Mouse (Mus musculus) MEL (cell line): ENCODE measurements around the gene Gck. TPM values are rescaled to one million over a fixed set of nuclear protein-coding genes. Genes with fewer than 3 reads are reported as not detected.

Source experiments
- DNase-seq: peaks from one replicate; pipeline ENCODE4 v3.0.0; 2011; ENCODE audit warnings: low read depth, low spot score
- H3K27ac ChIP-seq: 2 replicates; pipeline ENCODE4 v1.5.1; 2012; ENCODE audit warnings: low read depth, mild to moderate bottlenecking, control low read depth, low read length, moderate library complexity; ENCODE audit not compliant: control insufficient read depth
- H3K27me3 ChIP-seq, 2 experiments: fragments of 150-350 bp in 1 of 2; sonication (generic) in 1 of 2; 2 replicates each; pipeline ENCODE4 v1.6.1; 2012; ENCODE audit warnings: low read length in 2 of 2, mild to moderate bottlenecking in 2 of 2, improper control_type of control experiment in 1 of 2, moderate library complexity in 1 of 2; ENCODE audit not compliant: insufficient read depth in 2 of 2, control insufficient read depth in 1 of 2
- H3K36me3 ChIP-seq, 2 experiments: 2 replicates each; pipeline ENCODE4 v1.6.1; 2012 to 2014; ENCODE audit warnings: low read length in 2 of 2, improper control_type of control experiment in 1 of 2, inconsistent platforms in 1 of 2, mild to moderate bottlenecking in 1 of 2; ENCODE audit not compliant: insufficient read depth in 2 of 2, control insufficient read depth in 1 of 2
- H3K4me1 ChIP-seq, 2 experiments: fragments of 150-350 bp in 1 of 2; sonication (generic) in 1 of 2; 2 replicates each; pipeline ENCODE4 v1.6.1; 2012; ENCODE audit warnings: low read length in 2 of 2, improper control_type of control experiment in 1 of 2, mild to moderate bottlenecking in 1 of 2; ENCODE audit not compliant: insufficient read depth in 2 of 2, control insufficient read depth in 1 of 2
- H3K4me3 ChIP-seq, 2 experiments: fragments of 150-350 bp in 1 of 2; sonication (generic) in 1 of 2; 2 replicates each; pipeline ENCODE4 v1.5.1; 2012; ENCODE audit warnings: low read depth in 2 of 2, low read length in 2 of 2, mild to moderate bottlenecking in 2 of 2, moderate library complexity in 2 of 2, control low read depth in 1 of 2, improper control_type of control experiment in 1 of 2; ENCODE audit not compliant: control insufficient read depth in 1 of 2, insufficient read depth in 1 of 2
- H3K79me2 ChIP-seq: 2 replicates; pipeline ENCODE4 v1.6.1; 2012; ENCODE audit warnings: mild to moderate bottlenecking, low read length, moderate library complexity; ENCODE audit not compliant: control insufficient read depth, poor library complexity, insufficient read depth
- H3K9ac ChIP-seq: 2 replicates; pipeline ENCODE4 v1.6.1; 2012; ENCODE audit warnings: low read depth, mild to moderate bottlenecking, control low read depth, low read length, moderate library complexity; ENCODE audit not compliant: control insufficient read depth, poor library complexity, severe bottlenecking
- H3K9me3 ChIP-seq: fragments of 150-350 bp; sonication (generic); replicated peaks from 2 replicates; pipeline ENCODE4 v1.6.1; 2012; ENCODE audit warnings: mild to moderate bottlenecking, low read length, improper control_type of control experiment, moderate library complexity; ENCODE audit not compliant: insufficient read depth
- BHLHE40 ChIP-seq: IDR thresholded peaks from 2 replicates; pipeline ENCODE4 v1.6.1; 2012; ENCODE audit warnings: low read depth, mild to moderate bottlenecking, inconsistent platforms, low read length, improper control_type of control experiment, borderline replicate concordance
- CHD1 ChIP-seq: IDR thresholded peaks from 2 replicates; pipeline ENCODE4 v1.6.1; 2012; ENCODE audit warnings: low read depth, mild to moderate bottlenecking, inconsistent platforms, low read length, improper control_type of control experiment
- CTCF ChIP-seq, 3 experiments: IDR thresholded peaks in 2 of 3; conservative IDR thresholded peaks in 1 of 3; 2 replicates each; pipeline ENCODE4 v1.5.1; 2011 to 2012; ENCODE audit warnings: low read length in 3 of 3, low read depth in 2 of 3, mild to moderate bottlenecking in 2 of 3, improper control_type of control experiment in 1 of 3, inconsistent platforms in 1 of 3, mixed read lengths in 1 of 3, moderate library complexity in 1 of 3; ENCODE audit not compliant: control insufficient read depth in 1 of 3, insufficient read depth in 1 of 3, poor library complexity in 1 of 3, severe bottlenecking in 1 of 3
- GABPA ChIP-seq: IDR thresholded peaks from 2 replicates; pipeline ENCODE4 v1.6.1; 2012; ENCODE audit warnings: low read depth, mild to moderate bottlenecking, inconsistent platforms, low read length, improper control_type of control experiment, moderate library complexity
- GATA1 ChIP-seq: IDR thresholded peaks from 2 replicates; pipeline ENCODE4 v1.6.1; 2011; ENCODE audit warnings: low read depth, low read length, improper control_type of control experiment
- JUND ChIP-seq: IDR thresholded peaks from 2 replicates; pipeline ENCODE4 v1.6.1; 2011; ENCODE audit warnings: low read depth, mild to moderate bottlenecking, improper control_type of control experiment, low read length
- KAT2A ChIP-seq: conservative IDR thresholded peaks from 2 replicates; pipeline ENCODE4 v1.6.1; 2012; ENCODE audit warnings: low read depth, low read length, improper control_type of control experiment, inconsistent platforms
- MAFK ChIP-seq: IDR thresholded peaks from 2 replicates; pipeline ENCODE4 v1.6.1; 2011; ENCODE audit warnings: low read depth, mild to moderate bottlenecking, low read length, improper control_type of control experiment, borderline replicate concordance
- POLR2AphosphoS2 ChIP-seq: IDR thresholded peaks from 2 replicates; pipeline ENCODE4 v1.6.1; 2011; ENCODE audit warnings: low read length, improper control_type of control experiment
- POLR2AphosphoS5 ChIP-seq: IDR thresholded peaks from 2 replicates; pipeline ENCODE4 v1.6.1; 2012; ENCODE audit warnings: low read depth, borderline replicate concordance, mild to moderate bottlenecking, inconsistent platforms, low read length, moderate library complexity, mixed read lengths
- RAD21 ChIP-seq: IDR thresholded peaks from 2 replicates; pipeline ENCODE4 v1.6.1; 2011; ENCODE audit warnings: mild to moderate bottlenecking, low read depth, low read length, improper control_type of control experiment
- SMC3 ChIP-seq: IDR thresholded peaks from 2 replicates; pipeline ENCODE4 v1.6.1; 2011; ENCODE audit warnings: low read depth, low read length, improper control_type of control experiment
- USF1 ChIP-seq: IDR thresholded peaks from 2 replicates; pipeline ENCODE4 v1.6.1; 2014; ENCODE audit warnings: low read depth, mild to moderate bottlenecking, inconsistent platforms, low read length, improper control_type of control experiment, moderate library complexity
- USF2 ChIP-seq, 2 experiments: IDR thresholded peaks; 2 replicates each; pipeline ENCODE4 v1.6.1; 2011 to 2012; ENCODE audit warnings: improper control_type of control experiment in 2 of 2, low read length in 2 of 2, borderline replicate concordance in 1 of 2, inconsistent platforms in 1 of 2, low read depth in 1 of 2, mild to moderate bottlenecking in 1 of 2; ENCODE audit not compliant: insufficient read depth in 1 of 2
- ZC3H11A ChIP-seq: IDR thresholded peaks from 2 replicates; pipeline ENCODE4 v1.6.1; 2012; ENCODE audit warnings: low read depth, mild to moderate bottlenecking, inconsistent platforms, low read length, improper control_type of control experiment
- ZMIZ1 ChIP-seq: IDR thresholded peaks from 2 replicates; pipeline ENCODE4 v1.6.1; 2012; ENCODE audit warnings: low read depth, mild to moderate bottlenecking, inconsistent platforms, low read length, improper control_type of control experiment, moderate library complexity
- polyA plus RNA-seq, 2 experiments: library from polyadenylated mRNA; stranded (reverse) in 1 of 2; unstranded in 1 of 2; fragments of >175 nt in 1 of 2; fragments of >200 nt in 1 of 2; gene quantifications; 2 replicates each; pipeline versions ENCODE4 v1.2.1 to v1.2.4; 2012; ENCODE audit warnings: low replicate concordance in 2 of 2, low read depth in 1 of 2; ENCODE audit not compliant: insufficient read length in 2 of 2, insufficient read depth in 1 of 2, missing spikeins in 1 of 2
- total RNA-seq: library from RNA; depleted of rRNA; stranded (reverse); fragments of 300-350 nt; gene quantifications from 2 replicates; pipeline ENCODE4 v1.2.3, GENCODE M21; 2012

Gck gene
- total and polyA plus RNA-seq, 3 experiments: not detected

GRCm38 (mm10) chr11:5948546-5949250, 1.2 kb downstream of the Gck start:
- H3K79me2 ChIP-seq: no peaks in the 10 kb centered on the region
- H3K36me3 ChIP-seq: peaks cover 0 to 6% of the 10 kb centered on the region in 2 experiments; a peak in 2 of 4 replicates
- no peaks in the 10 kb centered on the region for H3K9me3 ChIP-seq
- no peak overlapping the region for H3K4me3 ChIP-seq
- no peak overlapping the region for H3K27ac ChIP-seq
- H3K4me1 ChIP-seq: peaks cover 7 to 18% of the 10 kb centered on the region in 2 experiments
- DNase-seq: no peak
- TF ChIP-seq KAT2A (no peak), GABPA (no peak), MAFK (no peak), USF2 (IDR thresholded peaks at IDR 0.05; ENCODE audit: borderline replicate concordance in 1 of 2, insufficient read depth in 1 of 2, low read depth in 1 of 2, low read length in 2 of 2) (no peak), CTCF (IDR thresholded peaks at IDR 0.05 in 2 of 3, conservative IDR thresholded peaks at IDR 0.05 in 1 of 3; ENCODE audit: control insufficient read depth in 1 of 3, insufficient read depth in 1 of 3, low read depth in 2 of 3, low read length in 3 of 3, poor library complexity in 1 of 3, severe bottlenecking in 1 of 3) (no peak), GATA1 (no peak), ZMIZ1 (no peak), ZC3H11A (no peak)
- peaks cover 1 to 2% of the 10 kb centered on the region in 2 experiments; a peak in 2 of 4 replicates for H3K27me3 ChIP-seq
- no peak overlapping the region for H3K9ac ChIP-seq

GRCm38 (mm10) chr11:5947796-5948195, 2.1 kb downstream of the Gck start:
- H3K4me1 ChIP-seq: peaks cover 7 to 18% of the 10 kb centered on the region in 2 experiments
- no peak overlapping the region for H3K9ac ChIP-seq
- H3K4me3 ChIP-seq: no peak overlapping the region
- H3K36me3 ChIP-seq: peaks cover 0 to 6% of the 10 kb centered on the region in 2 experiments; a peak in 2 of 4 replicates
- no peaks in the 10 kb centered on the region for H3K9me3 ChIP-seq
- DNase-seq: no peak
- H3K79me2 ChIP-seq: no peaks in the 10 kb centered on the region
- TF ChIP-seq USF1 (no peak), POLR2AphosphoS2 (no peak), BHLHE40 (no peak)
- H3K27ac ChIP-seq: no peak overlapping the region
- H3K27me3 ChIP-seq: peaks cover 9 to 10% of the 10 kb centered on the region in 2 experiments

- H3K27ac ChIP-seq: no peak overlapping the region
- H3K27me3 ChIP-seq: peaks cover 13 to 18% of the 10 kb centered on the region in 2 experiments
- peaks cover 3 to 10% of the 10 kb centered on the region in 2 experiments for H3K4me1 ChIP-seq
- no peak overlapping the region for H3K9ac ChIP-seq
- H3K79me2 ChIP-seq: no peaks in the 10 kb centered on the region
- no peaks in the 10 kb centered on the region for H3K9me3 ChIP-seq
- no peak for TF ChIP-seq CHD1
- no peak for TF ChIP-seq POLR2AphosphoS5
- no peak for TF ChIP-seq RAD21
- TF ChIP-seq JUND: no peak
- no peak for TF ChIP-seq GATA1
- TF ChIP-seq SMC3: no peak
- no peak for TF ChIP-seq MAFK
- DNase-seq: no peak
- H3K36me3 ChIP-seq: peaks cover 0 to 3% of the 10 kb centered on the region in 2 experiments; a peak in 1 of 4 replicates
- H3K4me3 ChIP-seq: no peak overlapping the region
Measured at GRCm38 (mm10) chr11:5945096-5945495, 4.8 kb downstream of the Gck start.
